Mouse (Mus musculus) lung, postnatal 0 days (tissue): ENCODE data around the gene Msantd1.

ENCODE experiments used
- CTCF ChIP-seq: IDR thresholded peaks from 2 replicates; pipeline ENCODE4 v1.5.1; 2016; ENCODE audit warnings: antibody characterized with exemption, mild to moderate bottlenecking
- EP300 ChIP-seq: IDR thresholded peaks from 2 replicates; pipeline ENCODE4 v1.6.1; 2016; ENCODE audit warnings: antibody characterized with exemption, mild to moderate bottlenecking, control low read depth

GRCm38 (mm10) chr5:34904412-34904811, 3.4 kb upstream of the Msantd1 start:
- TF ChIP-seq EP300: no peak
- no peak for TF ChIP-seq CTCF
